Mouse (Mus musculus) testis, postnatal 10 days (tissue): Measurements from ENCODE around the gene Kctd11.
"Not testable (repeated sequence)": the region's sequence is repeated elsewhere in the genome, so short reads cannot be mapped to it uniquely, and the experiment has no call there.

Source experiments
- DNase-seq: peaks from one replicate; pipeline ENCODE4 v3.0.0; 2021; ENCODE audit warnings: low spot score

The Kctd11 gene

GRCm38 (mm10) chr11:69880853-69881603 is at the start of gene Kctd11:
TSS of gene Kctd11 (minus strand) at chr11:69881406.
- peak; percentile 90 for DNase-seq

DNA sequence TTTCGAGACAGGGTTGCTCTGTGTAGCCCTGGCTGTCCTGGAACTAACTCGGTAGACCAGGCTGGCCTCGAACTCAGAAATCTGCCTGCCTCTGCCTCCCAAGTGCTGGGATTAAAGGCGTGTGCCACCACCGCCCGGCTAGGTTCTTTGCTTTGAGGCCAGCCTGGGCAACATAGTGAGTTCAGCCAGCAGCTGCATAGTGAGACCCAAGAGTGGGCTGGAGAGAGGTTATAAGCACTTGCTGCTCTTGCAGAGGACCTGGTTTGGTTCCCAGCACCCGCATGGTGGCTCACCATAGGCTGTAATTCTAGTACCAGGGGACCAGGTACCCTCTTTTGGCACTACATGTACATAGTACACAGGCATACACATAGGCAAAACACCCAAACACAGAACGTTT is 49.0 kb upstream of the Kctd11 start:
- not testable (repeated sequence) for DNase-seq

DNA sequence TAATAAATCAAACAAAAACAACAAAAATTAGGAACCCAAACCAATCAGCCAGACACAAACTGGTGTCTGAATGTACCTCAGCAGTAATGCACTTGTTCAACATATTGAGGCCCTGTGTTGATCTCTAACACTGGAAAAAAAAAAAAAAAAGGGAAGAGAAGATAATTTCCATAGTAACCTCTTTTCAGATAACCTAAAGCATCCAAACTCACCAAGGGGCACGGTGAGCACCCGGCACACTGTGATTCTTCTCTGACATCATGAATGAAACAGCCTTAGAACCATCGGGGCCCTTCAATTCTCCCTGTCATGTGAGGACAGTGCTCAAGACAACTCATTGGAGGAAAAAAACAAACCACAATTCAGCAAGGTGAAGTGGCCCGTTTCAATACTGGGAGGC is 48.5 kb upstream of the Kctd11 start:
- DNase-seq, result no peak

DNA sequence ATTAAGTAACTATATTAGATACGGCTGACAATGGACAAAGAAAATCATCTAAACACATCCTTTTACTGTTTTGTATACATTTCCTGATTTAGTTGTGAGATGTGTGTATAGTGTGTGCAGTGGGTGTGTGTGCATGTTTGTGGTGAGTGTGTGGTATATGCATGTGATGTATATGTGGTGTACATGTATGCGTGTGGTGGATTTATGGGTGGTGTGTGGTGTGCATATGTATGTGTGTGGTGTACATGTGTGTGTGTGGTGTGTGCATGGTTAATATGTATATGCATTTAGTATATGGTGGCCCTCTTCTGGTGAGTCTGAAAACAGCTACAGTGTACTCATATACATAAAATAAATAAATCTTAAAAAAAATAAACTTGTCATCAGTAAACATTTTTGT is 46.3 kb upstream of the Kctd11 start:
- no peak for DNase-seq

GRCm38 (mm10) chr11:69922796-69923195 is 41.6 kb upstream of the Kctd11 start:
- DNase-seq, result no peak

DNA sequence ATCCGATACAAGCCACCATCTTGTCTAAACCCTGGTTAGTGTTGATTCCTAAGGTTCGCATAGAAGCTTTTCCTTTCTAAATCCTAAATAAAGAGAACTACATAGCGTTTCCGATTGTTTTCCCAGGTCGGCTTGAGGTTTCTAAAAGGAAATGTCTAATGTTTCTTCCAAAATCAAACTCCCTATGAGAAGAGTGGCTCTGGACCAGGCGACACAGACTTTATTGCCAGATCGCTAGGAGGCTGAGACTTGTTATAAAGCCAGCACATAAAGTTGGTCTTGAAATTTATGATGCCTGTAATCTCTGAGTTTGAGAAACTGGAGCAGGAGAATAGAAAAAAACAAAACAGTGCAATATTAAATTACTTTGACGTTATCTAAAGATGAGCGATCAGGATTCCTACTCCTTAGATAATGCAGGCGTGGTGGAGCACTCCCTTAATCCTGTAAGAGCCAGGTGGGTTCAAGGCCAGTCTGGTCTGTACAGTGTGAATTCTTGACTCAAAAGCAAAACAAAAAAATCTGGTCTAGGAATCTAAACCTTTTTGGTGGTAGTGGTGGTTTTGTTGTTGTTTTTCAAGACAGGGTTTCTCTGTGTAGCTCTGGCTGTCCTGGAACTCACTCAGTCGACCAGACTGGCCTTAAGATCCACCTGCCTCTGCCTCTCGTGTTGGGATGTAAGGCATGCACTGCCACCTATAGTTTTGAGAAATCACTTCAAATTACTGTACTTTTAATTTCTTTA is 41.0 kb upstream of the Kctd11 start:
- DNase-seq, result no peak

DNA sequence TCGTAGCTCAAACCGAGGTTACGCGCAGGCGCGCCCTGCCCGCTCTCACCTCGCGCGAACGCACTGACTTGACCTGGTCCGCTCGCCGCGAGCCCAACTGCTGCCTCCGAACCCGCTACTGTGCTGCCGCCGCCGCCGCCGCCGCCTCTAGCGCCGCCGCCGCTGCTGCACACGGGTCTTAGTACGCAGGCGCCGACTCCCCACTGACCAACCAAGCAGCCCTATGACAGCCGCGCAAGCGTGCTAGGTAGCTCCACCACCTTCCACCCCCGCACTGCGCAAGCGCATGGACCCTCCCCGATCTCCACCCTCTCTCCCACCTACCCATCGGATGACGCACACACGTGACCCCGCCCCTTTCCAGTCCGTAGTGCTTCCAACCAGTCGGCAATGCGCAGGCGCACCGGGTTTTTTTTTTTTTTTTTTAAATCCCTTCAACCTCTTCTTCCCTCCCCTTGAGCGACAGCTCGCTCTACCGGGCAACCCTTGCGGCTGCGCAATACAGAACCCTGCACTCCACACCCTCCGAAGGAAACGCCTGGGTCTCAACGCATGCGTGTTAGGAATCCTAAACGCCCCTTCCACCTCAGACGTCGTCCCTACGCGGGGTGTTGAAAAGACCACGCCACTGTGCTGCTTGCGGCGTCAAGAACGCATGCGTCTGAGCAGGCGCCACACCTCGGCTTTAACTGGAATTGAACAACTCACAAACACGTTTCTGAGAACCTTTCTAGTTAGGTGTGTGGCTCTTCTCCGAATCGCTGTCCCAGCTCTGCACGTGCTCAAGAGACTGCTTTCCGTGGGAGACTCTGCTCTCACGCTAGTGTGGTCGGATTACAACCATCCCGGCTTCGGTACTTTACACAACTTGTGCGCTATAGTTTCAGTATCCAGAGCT is 40.2 kb upstream of the Kctd11 start, which contains the start of gene Eif5a:
TSS of gene Eif5a (minus strand) at position 845 of the 898 bp plus-strand sequence.
- peak; percentile 100 for DNase-seq

DNA sequence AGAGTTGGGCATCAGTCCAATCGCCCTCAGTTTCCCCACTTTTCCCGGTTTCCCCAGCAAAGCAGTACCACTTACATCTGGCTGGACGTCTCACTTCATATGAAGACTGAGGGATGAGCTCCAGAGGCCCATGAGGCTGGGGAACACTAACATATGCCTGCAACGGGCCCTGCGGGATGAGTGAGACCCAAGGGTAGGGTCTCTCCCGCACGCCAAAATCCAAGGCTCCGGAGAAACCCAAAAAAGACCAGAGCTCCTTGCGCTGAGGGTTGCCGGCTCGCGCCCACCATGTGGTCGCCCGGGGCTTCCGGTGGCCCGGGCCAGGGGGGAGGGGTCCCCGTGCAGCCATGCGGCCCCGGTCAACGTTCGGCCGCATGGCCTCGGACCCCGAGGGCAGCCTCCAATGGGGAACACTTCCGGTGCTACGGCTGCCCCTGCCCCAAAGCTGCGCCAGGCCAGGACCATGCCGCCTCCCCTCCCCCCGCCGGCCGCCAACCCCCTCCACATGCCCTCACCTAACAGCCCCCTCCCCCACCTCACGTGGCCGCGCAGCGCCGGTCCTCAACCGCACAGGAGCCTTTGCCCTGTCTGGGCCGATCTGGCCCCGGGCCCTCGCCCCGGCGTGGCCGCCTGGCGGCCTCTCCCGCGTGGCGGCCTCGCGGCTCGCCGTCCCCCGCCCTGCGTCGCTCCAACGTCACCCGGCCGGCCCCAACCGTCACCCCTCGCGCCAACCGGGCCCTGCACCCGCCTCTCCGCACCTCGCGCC is 39.2 kb upstream of the Kctd11 start:
- DNase-seq, result peak; percentile 86

DNA sequence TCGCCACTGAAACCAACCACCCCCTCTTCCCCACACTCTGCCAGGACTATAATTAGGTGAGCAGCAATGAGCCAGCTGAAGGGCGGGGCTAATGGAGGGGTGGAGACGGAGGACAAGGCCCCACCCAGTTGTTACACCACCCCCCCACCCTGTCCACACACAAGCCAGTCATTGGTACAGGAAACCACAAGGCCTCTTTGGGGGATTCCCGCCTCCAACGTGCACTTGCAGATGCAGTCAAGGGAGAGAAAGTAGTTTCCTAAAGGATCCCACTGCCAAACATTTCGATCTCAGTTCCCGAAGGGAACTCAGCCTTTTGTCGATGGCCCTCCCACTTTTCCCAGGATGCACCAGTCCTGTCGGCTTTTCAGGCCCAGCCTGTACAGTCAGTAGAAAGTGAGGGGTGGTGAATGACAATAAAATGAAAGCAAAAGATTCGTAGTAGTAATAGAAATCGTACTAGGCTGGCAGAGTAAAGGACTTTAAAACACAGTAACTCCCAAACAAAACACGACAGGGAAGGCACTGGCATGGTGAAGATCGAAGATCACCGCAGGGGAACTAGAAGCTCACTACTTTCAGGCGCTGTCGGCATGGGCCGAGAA is 38.6 kb upstream of the Kctd11 start:
- peak; percentile 85 for DNase-seq

GRCm38 (mm10) chr11:69919053-69919452 is 37.8 kb upstream of the Kctd11 start:
- DNase-seq, result no peak

- no peak for DNase-seq
Observed at GRCm38 (mm10) chr11:69918118-69918517, 36.9 kb upstream of the Kctd11 start.

DNA sequence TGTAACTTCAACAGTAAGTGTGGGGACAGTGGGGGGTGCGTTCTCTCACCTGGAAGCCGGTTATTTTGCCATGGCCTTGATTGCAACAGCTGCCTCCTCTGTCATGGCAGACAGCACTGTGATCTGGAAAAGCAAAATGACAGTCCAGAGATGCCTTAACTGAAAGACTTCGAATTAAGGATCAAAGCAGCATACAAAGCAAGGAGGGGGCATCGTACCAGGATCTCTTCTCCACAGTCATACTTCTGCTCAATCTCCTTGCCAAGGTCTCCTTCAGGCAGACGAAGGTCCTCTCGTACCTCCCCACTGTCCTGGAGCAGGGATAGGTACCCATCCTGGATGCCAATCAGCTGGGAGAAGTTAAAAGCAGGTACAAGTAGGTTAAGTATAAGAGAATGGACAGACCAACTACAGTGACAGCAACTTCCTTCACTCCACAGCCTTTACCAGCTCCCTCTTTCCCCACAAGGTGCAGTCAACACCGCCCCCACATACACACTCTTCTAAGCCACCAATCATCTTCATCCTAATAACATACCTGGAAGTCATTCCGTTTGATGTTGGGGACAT is 36.3 kb upstream of the Kctd11 start:
- no peak for DNase-seq

- DNase-seq, result not testable (repeated sequence)
Observed at GRCm38 (mm10) chr11:69916652-69917378, 35.6 kb upstream of the Kctd11 start.

DNA sequence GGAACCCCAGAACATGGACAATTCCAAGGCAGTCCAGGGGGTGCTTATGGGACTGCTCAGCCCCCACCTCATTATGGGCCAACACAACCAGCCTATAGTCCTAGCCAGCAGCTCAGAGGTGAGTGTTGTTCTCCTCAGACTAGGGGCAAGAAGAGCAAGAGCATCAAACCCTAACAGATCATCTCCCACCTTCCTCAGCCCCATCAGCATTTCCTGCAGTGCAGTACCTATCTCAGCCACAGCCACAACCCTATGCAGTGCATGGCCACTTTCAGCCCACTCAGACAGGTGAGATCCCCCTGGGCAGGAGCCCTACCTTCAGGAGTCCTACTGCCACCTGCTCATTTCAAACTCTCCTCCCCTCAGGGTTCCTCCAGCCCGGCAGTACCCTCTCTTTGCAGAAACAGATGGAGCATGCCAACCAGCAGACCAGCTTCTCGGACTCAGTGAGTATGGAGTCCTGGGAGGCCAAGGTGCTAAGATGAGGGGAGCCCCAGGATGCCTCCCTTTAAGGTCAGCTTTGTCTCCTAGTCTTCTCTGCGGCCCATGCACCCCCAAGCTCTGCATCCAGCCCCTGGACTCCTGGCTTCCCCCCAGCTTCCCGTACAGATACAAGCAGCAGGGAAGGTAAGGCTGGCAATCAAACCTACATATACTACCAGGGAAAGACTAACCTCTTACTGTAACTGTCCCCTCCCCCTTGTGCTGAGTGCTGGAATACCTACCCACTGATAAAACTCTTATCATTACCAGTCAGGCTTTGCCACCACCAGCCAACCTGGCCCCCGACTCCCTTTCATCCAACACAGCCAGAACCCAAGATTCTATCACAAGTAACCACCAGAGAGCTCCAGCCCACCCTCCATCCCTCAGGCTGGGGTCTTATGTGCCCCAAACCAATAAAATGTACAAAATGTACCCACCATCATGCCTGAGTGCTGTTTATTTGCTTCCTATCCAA is 34.7 kb upstream of the Kctd11 start:
- no peak for DNase-seq

DNA sequence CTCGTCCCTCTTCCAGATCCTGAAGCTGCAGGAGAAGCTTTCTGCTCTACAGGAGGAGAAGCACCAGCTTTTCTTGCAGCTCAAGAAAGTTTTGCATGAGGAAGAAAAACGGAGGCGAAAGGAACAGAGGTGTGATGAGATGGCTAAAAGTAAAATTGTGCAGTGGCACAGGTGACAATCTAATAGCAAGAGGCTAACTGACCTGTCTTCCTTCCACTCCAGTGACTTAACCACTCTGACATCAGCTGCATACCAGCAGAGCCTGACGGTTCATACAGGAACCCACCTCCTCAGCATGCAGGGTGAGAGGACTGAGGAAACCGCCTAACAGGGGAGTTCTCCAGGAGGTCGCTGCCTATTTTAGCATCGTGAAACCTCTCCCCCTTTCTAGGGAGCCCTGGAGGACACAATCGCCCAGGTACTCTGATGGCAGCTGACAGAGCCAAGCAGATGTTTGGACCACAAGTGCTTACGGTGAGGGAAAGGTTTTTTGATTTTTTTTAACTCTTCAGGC is 33.8 kb upstream of the Kctd11 start:
- no peak for DNase-seq

- DNase-seq, result peak; percentile 62
Observed at GRCm38 (mm10) chr11:69914372-69914764, 33.2 kb upstream of the Kctd11 start.

- DNase-seq, result peak; percentile 90
Observed at GRCm38 (mm10) chr11:69913554-69914371, 32.6 kb upstream of the Kctd11 start, which contains the start of gene Gps2. TSS of gene Gps2 (plus strand) at chr11:69913888.
